Mouse (Mus musculus) intestine, embryonic 14.5 days (tissue): ENCODE measurements around the gene Gm28047. TPM values are rescaled to one million over a fixed set of nuclear protein-coding genes. Genes with fewer than 3 reads are reported as not detected.

Experiments
- ATAC-seq: fragments of 200-750 bp; cut with Nextera tagmentation; replicated peaks from 2 replicates; pipeline ENCODE4 v1.8.0; 2017; ENCODE audit warnings: low read depth, moderate number of reproducible peaks, moderate TSS enrichment, moderate library complexity; ENCODE audit not compliant: low FRiP score, low TSS enrichment
- DNase-seq: peaks from one replicate; pipeline ENCODE4 v3.0.0-alpha.2; 2018; ENCODE audit warnings: low spot score
- H3K27ac ChIP-seq: fragments of 300-500 bp; sonication (generic); 2 replicates; pipeline ENCODE4 v1.5.1; 2014; ENCODE audit warnings: low read depth, mild to moderate bottlenecking, control low read depth
- H3K27me3 ChIP-seq: fragments of 300-500 bp; sonication (generic); replicated peaks from 2 replicates; pipeline ENCODE4 v1.6.1; 2014; ENCODE audit warnings: low read length, control low read depth; ENCODE audit not compliant: control insufficient read depth, insufficient read depth
- H3K36me3 ChIP-seq: fragments of 300-500 bp; sonication (generic); 2 replicates; pipeline ENCODE4 v1.6.1; 2014; ENCODE audit warnings: low read length, control low read depth; ENCODE audit not compliant: control insufficient read depth, insufficient read depth
- H3K4me1 ChIP-seq: fragments of 300-500 bp; sonication (generic); replicated peaks from 2 replicates; pipeline ENCODE4 v1.6.1; 2014; ENCODE audit warnings: low read length, control low read depth, mixed read lengths; ENCODE audit not compliant: control insufficient read depth, insufficient read depth
- H3K4me2 ChIP-seq: fragments of 300-500 bp; sonication (generic); 2 replicates; pipeline ENCODE4 v1.6.1; 2014; ENCODE audit warnings: low read length
- H3K4me3 ChIP-seq: fragments of 300-500 bp; sonication (generic); 2 replicates; pipeline ENCODE4 v1.5.1; 2014; ENCODE audit warnings: low read depth, low read length, control low read depth, mixed read lengths
- H3K9ac ChIP-seq: fragments of 300-500 bp; sonication (generic); 2 replicates; pipeline ENCODE4 v1.6.1; 2014; ENCODE audit warnings: mild to moderate bottlenecking, low read length
- H3K9me3 ChIP-seq: fragments of 300-500 bp; sonication (generic); 2 replicates; pipeline ENCODE4 v1.6.1; 2016; ENCODE audit warnings: low read length, control low read depth; ENCODE audit not compliant: control insufficient read depth
- WGBS: fragments of 180-500 bp; shearing (Covaris S2); extraction: QIAGEN DNeasy Blood & Tissue Kit; methylation state at CpG from one replicate; pipeline ENCODE4 v1.1.7; 2014; 5-methylcytosine and 5-hydroxymethylcytosine counted together
- polyA plus RNA-seq: library from polyadenylated mRNA; unstranded; fragments of >200 nt; fragmentation: Nextera tagmentation; extraction: Ambion mirVana; gene quantifications from 2 replicates; pipeline ENCODE4 v1.2.1, GENCODE M21; 2014

The Gm28047 gene
- polyA plus RNA-seq, 1 experiment from 2014 or later, result not detected

DNA sequence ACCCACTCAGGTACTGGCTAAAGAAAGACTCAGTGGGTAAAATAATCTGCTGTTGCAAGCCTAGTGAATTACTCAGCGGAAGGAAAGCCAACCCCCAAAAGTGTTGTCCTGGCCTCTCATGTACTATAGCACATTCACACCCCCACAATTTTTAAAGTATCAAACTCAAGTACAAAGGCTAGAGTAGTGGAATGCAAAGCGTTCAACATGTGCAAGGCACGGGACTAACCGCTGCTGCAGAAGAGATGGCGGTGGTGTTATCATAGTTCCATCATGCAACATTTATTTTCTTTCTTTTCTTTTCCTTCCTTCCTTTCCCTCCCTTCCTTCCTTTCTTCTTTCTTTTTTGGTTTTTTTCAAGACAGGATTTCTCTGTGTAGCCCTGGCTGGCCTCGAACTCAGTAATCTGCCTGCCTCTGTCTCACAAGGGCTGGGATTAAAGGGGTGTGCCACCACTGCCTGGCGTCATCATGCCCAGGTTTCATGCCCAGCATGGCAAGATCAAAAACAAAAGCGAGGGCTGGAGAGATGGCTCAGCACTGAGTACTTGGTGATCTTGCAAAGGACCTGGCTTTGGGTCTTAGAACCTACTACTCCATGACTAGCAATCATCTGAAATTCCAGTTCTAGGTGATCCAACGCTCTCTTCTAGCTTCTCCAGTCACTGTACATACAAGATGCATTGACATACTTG, 119.0 kb downstream of the Gm28047 start:
- no peak for ATAC-seq
- H3K27me3 ChIP-seq, result no peaks in the 10 kb centered on the region
- H3K9ac ChIP-seq, result no peak overlapping the region
- H3K27ac ChIP-seq, result no peak overlapping the region
- peaks cover 10% of the 10 kb centered on the region for H3K4me1 ChIP-seq
- H3K9me3 ChIP-seq, result no peaks in the 10 kb centered on the region
- no peak overlapping the region for H3K4me2 ChIP-seq
- H3K36me3 ChIP-seq, result peaks cover 60% of the 10 kb centered on the region
- no peak overlapping the region for H3K4me3 ChIP-seq
- 83% methylated on average over 9 of the region's 9 CpGs for WGBS
- DNase-seq, result no peak

DNA sequence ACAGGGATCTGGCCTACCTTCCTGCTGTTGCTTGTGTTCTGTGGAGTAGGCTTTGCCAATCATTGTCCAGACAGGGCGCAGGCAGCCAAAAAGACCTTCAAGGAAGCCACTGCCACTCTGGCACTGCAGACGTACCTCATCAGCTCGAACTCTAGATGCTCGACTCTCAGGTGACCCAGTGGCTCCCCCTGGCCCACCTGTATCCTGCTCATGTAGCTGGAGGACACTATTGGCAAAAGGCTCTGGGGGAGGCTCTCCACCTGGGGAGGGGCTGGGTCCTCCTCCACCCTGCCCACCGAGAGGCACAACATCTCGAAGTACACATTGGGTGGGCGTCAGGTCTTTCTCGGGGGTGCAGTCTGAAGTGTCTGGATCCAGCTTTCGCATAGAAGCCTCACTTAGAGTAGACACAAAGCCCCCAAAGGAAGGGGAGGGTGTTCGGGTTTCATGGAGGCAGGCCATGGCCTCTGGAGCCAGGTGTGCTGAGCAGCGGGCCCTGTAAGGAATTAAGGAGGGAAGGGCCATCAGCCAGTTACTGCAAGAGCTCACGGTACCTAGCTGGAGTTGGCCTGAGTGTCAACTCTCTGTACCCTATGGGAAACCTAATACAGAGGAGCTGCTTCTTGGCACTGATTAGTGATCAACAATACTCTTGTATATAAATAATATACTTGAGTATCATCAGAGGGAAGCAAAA, 119.6 kb downstream of the Gm28047 start:
- 66% methylated on average over 12 of the region's 12 CpGs for WGBS
- DNase-seq (no peak), ATAC-seq (no peak)
- Histone ChIP-seq H3K27me3 (no peaks in the 10 kb centered on the region), H3K4me3 (no peak overlapping the region), H3K4me2 (no peak overlapping the region), H3K9me3 (no peaks in the 10 kb centered on the region), H3K4me1 (peaks cover 9% of the 10 kb centered on the region), H3K36me3 (peaks cover 67% of the 10 kb centered on the region), H3K9ac (no peak overlapping the region), H3K27ac (no peak overlapping the region)

DNA sequence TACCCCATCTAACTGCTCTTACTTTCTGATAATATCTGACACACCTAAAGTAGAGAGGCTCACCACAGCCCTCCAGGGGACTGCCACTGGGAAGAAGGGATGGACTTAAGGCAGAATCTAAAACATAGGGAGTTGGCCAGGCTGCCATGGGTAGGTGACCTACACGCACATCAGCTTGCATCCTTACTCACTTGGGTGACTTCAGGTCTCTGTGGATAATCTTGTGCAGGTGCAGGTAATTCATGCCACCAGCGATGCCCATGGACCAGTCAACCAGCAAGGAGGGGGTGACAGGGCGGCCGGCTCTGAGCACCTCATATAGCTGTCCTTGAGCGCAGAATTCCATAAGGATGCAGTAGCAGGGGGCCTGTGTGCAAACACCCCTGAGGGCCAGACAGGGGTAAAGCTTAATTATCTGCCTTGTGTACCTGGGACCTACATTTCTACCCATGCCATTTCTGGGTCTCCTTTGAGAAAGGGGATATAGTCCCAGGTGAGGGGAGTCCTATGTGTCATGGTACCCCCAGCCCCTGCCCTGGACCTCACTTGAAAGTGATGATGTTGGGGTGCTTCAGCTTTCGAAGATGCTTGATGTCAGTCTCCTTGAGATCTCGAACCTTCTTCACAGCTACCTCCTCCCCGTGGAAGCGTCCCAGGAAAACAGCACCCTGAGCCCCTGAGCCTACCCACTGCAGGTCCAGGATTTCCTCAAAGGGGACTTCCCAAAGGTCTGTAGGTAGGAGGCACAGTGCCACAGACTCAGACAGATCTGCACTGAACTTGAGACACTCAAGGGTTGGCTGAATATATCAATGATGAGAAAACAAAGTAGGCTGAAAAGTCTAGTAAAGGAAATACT, 120.7 kb downstream of the Gm28047 start:
- ATAC-seq (no peak; the same call in 1 of the 2 replicates), DNase-seq (no peak)
- H3K4me2 ChIP-seq, result no peak overlapping the region
- H3K27ac ChIP-seq, result no peak overlapping the region
- WGBS, result 87% methylated on average over 9 of the region's 9 CpGs
- peaks cover 78% of the 10 kb centered on the region for H3K36me3 ChIP-seq
- H3K9ac ChIP-seq, result no peak overlapping the region
- H3K9me3 ChIP-seq, result no peaks in the 10 kb centered on the region
- H3K27me3 ChIP-seq, result no peaks in the 10 kb centered on the region
- no peak overlapping the region for H3K4me3 ChIP-seq
- no peaks in the 10 kb centered on the region for H3K4me1 ChIP-seq

DNA sequence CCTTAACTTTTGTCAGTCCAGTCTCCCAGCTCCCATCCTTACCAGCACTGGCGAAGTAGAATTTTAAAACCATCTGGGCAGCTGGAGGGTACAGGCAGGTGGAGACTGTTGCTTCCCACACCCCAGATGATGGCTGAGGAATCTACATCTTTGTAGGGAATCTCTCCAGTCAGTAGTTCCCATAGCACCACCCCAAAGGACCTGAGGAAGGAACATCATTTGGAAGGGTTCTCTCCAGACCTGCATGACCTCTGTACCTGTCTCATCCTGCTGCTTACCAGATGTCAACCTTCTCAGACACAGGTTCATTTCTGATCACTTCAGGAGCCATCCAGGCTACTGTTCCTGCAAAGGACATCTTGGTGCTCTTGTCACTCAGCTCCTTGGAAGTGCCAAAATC, 121.4 kb downstream of the Gm28047 start, which contains the start of gene Gm10337:
TSS of gene Gm10337 (plus strand) at position 276 of the 400 bp plus-strand sequence.
- H3K9ac ChIP-seq, result no peak within 1 kb of the TSS
- no peak within 1 kb of the TSS for H3K4me2 ChIP-seq
- H3K27me3 ChIP-seq, result no peaks in the 10 kb centered on the region
- 86% methylated on average over 1 of the region's 1 CpGs for WGBS
- ATAC-seq (no peak), DNase-seq (no peak)
- H3K36me3 ChIP-seq, result peaks cover 82% of the 10 kb centered on the region
- H3K27ac ChIP-seq, result no peak within 1 kb of the TSS
- H3K4me3 ChIP-seq, result no peak within 1 kb of the TSS
- no peaks in the 10 kb centered on the region for H3K9me3 ChIP-seq
- H3K4me1 ChIP-seq, result no peaks in the 10 kb centered on the region

DNA sequence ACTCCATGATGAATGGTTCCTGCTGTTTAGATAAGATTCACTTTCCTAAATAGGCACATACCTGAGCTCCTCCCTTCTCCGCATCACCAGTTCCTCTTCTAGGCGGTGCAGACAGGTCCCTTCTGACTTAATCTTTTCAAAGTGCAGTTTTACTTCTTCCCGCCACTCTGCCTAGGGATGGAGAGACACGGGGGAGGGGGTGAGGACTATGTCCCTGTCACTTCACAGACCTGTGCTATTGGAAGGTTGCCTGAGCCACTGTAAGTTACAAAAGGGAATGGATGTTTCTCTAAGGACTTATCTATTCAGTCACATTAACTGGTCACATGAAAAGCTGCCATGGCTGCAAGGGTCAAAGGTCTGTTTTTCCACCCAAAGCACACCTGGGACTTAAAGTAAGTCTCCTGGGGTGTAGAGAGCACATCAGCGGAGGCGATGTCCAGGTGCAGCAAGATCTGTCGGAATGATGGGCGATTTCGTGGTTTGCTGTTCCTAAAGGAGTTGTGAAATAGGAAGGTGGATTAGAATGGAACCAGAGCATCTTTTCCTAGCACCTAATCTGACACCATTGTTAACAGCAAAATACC, 122.5 kb downstream of the Gm28047 start:
- Histone ChIP-seq H3K36me3 (peaks cover 88% of the 10 kb centered on the region), H3K27ac (no peak overlapping the region), H3K4me1 (no peaks in the 10 kb centered on the region), H3K4me3 (no peak overlapping the region), H3K9ac (no peak overlapping the region), H3K9me3 (no peaks in the 10 kb centered on the region), H3K4me2 (no peak overlapping the region), H3K27me3 (no peaks in the 10 kb centered on the region)
- DNase-seq, result no peak
- WGBS, result 64% methylated on average over 9 of the region's 9 CpGs
- ATAC-seq, result no peak

DNA sequence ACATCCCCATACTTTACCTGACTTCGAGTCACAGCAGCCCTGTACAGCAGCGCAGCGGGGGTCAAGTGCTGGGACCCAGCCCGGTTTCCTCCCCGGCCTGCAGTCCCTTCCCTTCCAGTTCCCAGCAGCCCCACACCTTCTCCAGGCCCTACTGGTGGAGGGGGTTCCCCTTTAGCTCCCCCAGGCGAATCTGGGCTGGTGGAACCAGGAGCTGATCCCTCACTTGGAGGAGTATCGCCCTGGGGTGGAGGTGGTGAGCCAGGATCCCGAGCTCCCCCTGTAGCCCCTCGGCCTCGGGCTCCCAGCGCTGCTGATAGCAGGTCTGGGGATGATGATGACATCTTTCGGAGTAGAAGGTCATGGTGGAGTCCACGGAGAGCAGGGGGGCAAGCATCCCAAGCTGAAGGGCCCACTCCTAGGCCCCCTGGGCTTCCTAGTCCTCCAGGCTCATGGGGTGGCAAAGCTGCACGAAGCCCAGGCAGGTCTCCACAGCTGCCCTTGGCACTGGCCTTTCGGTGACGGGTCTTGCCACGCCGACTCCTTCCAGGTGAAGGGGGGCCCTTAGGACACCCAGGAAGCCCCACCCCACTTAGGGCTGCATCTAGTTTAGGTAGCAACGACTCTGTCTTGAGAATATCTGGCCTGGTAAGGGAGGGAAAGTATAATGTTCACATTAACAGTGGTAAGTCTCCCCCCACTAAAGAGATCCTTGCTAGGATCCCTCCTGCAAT, 123.6 kb downstream of the Gm28047 start:
- no peaks in the 10 kb centered on the region for H3K9me3 ChIP-seq
- no peak overlapping the region for H3K4me3 ChIP-seq
- 90% methylated on average over 19 of the region's 19 CpGs for WGBS
- no peak overlapping the region for H3K27ac ChIP-seq
- H3K4me1 ChIP-seq, result no peaks in the 10 kb centered on the region
- H3K27me3 ChIP-seq, result no peaks in the 10 kb centered on the region
- DNase-seq (no peak), ATAC-seq (no peak; the same call in 1 of the 2 replicates)
- no peak overlapping the region for H3K9ac ChIP-seq
- no peak overlapping the region for H3K4me2 ChIP-seq
- peaks cover 95% of the 10 kb centered on the region for H3K36me3 ChIP-seq

DNA sequence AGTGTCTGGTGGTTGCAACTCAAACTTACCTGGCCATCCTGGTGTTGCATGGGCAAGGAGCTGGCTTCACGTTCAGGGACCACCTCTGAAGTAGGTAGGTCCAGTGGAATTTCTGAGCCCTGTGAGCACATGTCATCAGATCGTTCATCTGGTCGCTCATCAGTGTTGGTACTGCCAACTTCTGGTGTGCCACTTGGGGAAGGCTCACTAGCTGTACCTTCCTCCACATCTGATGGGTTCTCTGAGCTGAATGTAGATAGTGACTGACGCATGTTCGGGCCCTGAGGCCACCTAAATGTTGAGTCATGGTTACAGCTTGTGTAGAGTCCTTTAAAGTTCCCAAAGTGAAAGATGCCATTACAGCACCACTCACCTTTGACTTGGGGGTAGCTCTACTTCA, 124.4 kb downstream of the Gm28047 start:
- H3K27ac ChIP-seq, result no peak overlapping the region
- no peaks in the 10 kb centered on the region for H3K9me3 ChIP-seq
- no peak for ATAC-seq
- H3K4me1 ChIP-seq, result no peaks in the 10 kb centered on the region
- no peak overlapping the region for H3K4me2 ChIP-seq
- H3K27me3 ChIP-seq, result no peaks in the 10 kb centered on the region
- 94% methylated on average over 5 of the region's 5 CpGs for WGBS
- no peak overlapping the region for H3K4me3 ChIP-seq
- no peak for DNase-seq
- peaks cover 99% of the 10 kb centered on the region for H3K36me3 ChIP-seq
- H3K9ac ChIP-seq, result no peak overlapping the region

DNA sequence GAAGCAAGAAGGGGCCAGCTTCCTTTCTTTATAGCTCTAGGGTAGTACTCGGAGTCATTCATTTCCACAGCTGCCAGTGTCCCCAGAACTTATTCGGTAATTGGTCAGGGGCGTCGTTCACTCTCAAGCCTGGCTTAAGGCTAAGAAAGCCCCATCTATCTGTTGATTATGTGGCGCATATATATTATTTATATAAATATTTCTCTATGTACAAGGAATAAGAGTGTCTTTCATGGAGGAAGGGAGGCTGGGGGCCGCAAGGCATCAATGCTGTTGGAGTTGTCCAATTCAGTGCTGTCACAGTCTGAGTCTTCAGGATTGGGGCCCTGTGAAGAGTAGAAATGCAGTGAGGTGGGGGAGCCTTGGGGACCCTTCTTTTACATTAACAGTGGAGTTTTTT, 125.0 kb downstream of the Gm28047 start:
- H3K27me3 ChIP-seq, result no peaks in the 10 kb centered on the region
- H3K9me3 ChIP-seq, result no peaks in the 10 kb centered on the region
- H3K36me3 ChIP-seq, result peaks cover 99% of the 10 kb centered on the region
- no peak overlapping the region for H3K4me3 ChIP-seq
- no peak overlapping the region for H3K27ac ChIP-seq
- ATAC-seq (no peak), DNase-seq (no peak)
- no peaks in the 10 kb centered on the region for H3K4me1 ChIP-seq
- H3K9ac ChIP-seq, result no peak overlapping the region
- no peak overlapping the region for H3K4me2 ChIP-seq
- WGBS, result 85% methylated on average over 6 of the region's 6 CpGs
